Mouse (Mus musculus) thymus, adult 2 months (tissue): ENCODE measurements at regions not wholly inside any gene's neighbourhood (a gene's known extent, or its start where the extent isn't known, plus 50 kb on each side); places are given as distances from the start of the nearest gene placed in this dataset.

Experiments
- DNase-seq: peaks from one replicate; pipeline ENCODE4 v3.0.0; 2021
- H3K27ac ChIP-seq: fragments of 200-500 bp; 2 replicates; pipeline ENCODE4 v1.5.1; 2012; ENCODE audit warnings: low read length, control low read depth; ENCODE audit not compliant: control insufficient read depth, insufficient read depth
- H3K27me3 ChIP-seq: fragments of 200-500 bp; 2 replicates; pipeline ENCODE4 v1.6.1; 2012; ENCODE audit warnings: mild to moderate bottlenecking, low read length, moderate library complexity, mixed read lengths; ENCODE audit not compliant: control insufficient read depth, insufficient read depth
- H3K36me3 ChIP-seq: fragments of 200-500 bp; 2 replicates; pipeline ENCODE4 v1.6.1; 2012; ENCODE audit warnings: mild to moderate bottlenecking, low read length, moderate library complexity; ENCODE audit not compliant: control insufficient read depth, insufficient read depth
- H3K4me1 ChIP-seq: fragments of 200-500 bp; replicated peaks from 2 replicates; pipeline ENCODE4 v1.6.1; 2012; ENCODE audit warnings: low read length; ENCODE audit not compliant: control insufficient read depth, insufficient read depth
- H3K4me3 ChIP-seq: fragments of 200-500 bp; 2 replicates; pipeline ENCODE4 v1.5.1; 2012; ENCODE audit warnings: mild to moderate bottlenecking, low read length, control low read depth, moderate library complexity; ENCODE audit not compliant: control insufficient read depth, insufficient read depth
- CTCF ChIP-seq: fragments of 200-500 bp; IDR thresholded peaks from 2 replicates; pipeline ENCODE4 v1.5.1; 2012; ENCODE audit warnings: mild to moderate bottlenecking, control low read depth, low read length, moderate library complexity, borderline replicate concordance; ENCODE audit not compliant: control insufficient read depth, poor library complexity, insufficient read depth; ENCODE audit errors: extremely low read depth
- POLR2A ChIP-seq: fragments of 200-500 bp; IDR thresholded peaks from 2 replicates; pipeline ENCODE4 v1.6.1; 2012; ENCODE audit warnings: mild to moderate bottlenecking, low read length, control low read depth, moderate library complexity; ENCODE audit not compliant: control insufficient read depth, poor library complexity, insufficient read depth; ENCODE audit errors: extremely low read depth
- WGBS: fragments of 180-500 bp; shearing (Covaris S2); methylation state at CpG from one replicate; pipeline ENCODE4 v1.1.7; 2018; 5-methylcytosine and 5-hydroxymethylcytosine counted together

GRCm38 (mm10) chr14:48342944-48343343, 103.0 kb upstream of the Tmem260 start:
- H3K27ac ChIP-seq, result no peak overlapping the region
- H3K36me3 ChIP-seq, result no peaks in the 10 kb centered on the region

GRCm38 (mm10) chr14:48345956-48346355, 100.0 kb upstream of the Tmem260 start:
- H3K27me3 ChIP-seq, result no peaks in the 10 kb centered on the region
- 94% methylated on average over 7 of the region's 7 CpGs for WGBS
- no peak for DNase-seq
- H3K27ac ChIP-seq, result no peak overlapping the region
- TF ChIP-seq POLR2A, result no peak
- no peak for TF ChIP-seq CTCF
- H3K4me1 ChIP-seq, result no peaks in the 10 kb centered on the region
- no peak overlapping the region for H3K4me3 ChIP-seq
- H3K36me3 ChIP-seq, result no peaks in the 10 kb centered on the region

More at GRCm38 (mm10) chr14:48342944-48343343, 103.0 kb upstream of the Tmem260 start:
- DNase-seq, result no peak
- TF ChIP-seq POLR2A (no peak), CTCF (no peak)
- H3K4me1 ChIP-seq, result no peaks in the 10 kb centered on the region
- H3K27me3 ChIP-seq, result no peaks in the 10 kb centered on the region
- 92% methylated on average over 7 of the region's 7 CpGs for WGBS
- no peak overlapping the region for H3K4me3 ChIP-seq

- Histone ChIP-seq H3K27ac (no peak overlapping the region), H3K36me3 (no peaks in the 10 kb centered on the region), H3K4me3 (no peak overlapping the region), H3K4me1 (no peaks in the 10 kb centered on the region), H3K27me3 (no peaks in the 10 kb centered on the region)
- no peak for TF ChIP-seq CTCF
- no peak for TF ChIP-seq POLR2A
- 96% methylated on average over 9 of the region's 9 CpGs for whole genome bisulfite sequencing
- no peak for DNase-seq
Measured at GRCm38 (mm10) chr14:48349392-48350044, 96.4 kb upstream of the Tmem260 start.

DNA sequence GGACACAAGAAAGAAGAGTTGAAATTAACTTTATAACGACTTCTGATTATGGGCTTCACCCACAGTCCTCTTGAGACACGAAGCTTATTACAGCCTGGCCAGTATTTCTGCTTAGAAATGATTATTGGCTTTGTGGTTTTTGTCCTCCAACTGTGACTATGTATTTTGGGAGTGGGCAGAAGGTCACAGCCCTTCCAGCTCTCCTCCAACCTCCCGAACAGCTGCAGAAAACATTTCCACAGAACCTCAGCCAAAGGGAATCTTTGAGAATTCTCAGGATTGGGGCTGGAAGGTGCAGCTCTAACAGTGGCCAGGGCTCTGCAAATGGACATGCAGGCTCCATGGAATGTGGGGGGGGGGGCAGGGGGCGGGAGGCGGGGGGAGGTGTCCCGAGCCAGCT, 94.3 kb upstream of the Tmem260 start:
- DNase-seq, result no peak
- Histone ChIP-seq H3K36me3 (no peaks in the 10 kb centered on the region), H3K4me1 (no peaks in the 10 kb centered on the region), H3K27me3 (no peaks in the 10 kb centered on the region), H3K4me3 (no peak overlapping the region), H3K27ac (no peak overlapping the region)
- TF ChIP-seq POLR2A, result no peak
- TF ChIP-seq CTCF, result no peak
- 94% methylated on average over 6 of the region's 6 CpGs for WGBS

- no peaks in the 10 kb centered on the region for H3K4me1 ChIP-seq
- H3K4me3 ChIP-seq, result no peak overlapping the region
- H3K27ac ChIP-seq, result no peak overlapping the region
- no peaks in the 10 kb centered on the region for H3K36me3 ChIP-seq
- no peak for DNase-seq
- TF ChIP-seq CTCF, result no peak
- no peak for TF ChIP-seq POLR2A
- no peaks in the 10 kb centered on the region for H3K27me3 ChIP-seq
Measured at GRCm38 (mm10) chr14:48352825-48353224, 93.1 kb upstream of the Tmem260 start.

GRCm38 (mm10) chr14:48354176-48354575, 91.7 kb upstream of the Tmem260 start:
- Histone ChIP-seq H3K27ac (no peak overlapping the region), H3K36me3 (no peaks in the 10 kb centered on the region), H3K4me1 (no peaks in the 10 kb centered on the region), H3K4me3 (no peak overlapping the region), H3K27me3 (no peaks in the 10 kb centered on the region)
- no peak for DNase-seq
- TF ChIP-seq CTCF (no peak), POLR2A (no peak)
- 62% methylated on average over 1 of the region's 1 CpGs for WGBS

- H3K4me3 ChIP-seq, result no peak overlapping the region
- no peak overlapping the region for H3K27ac ChIP-seq
- H3K27me3 ChIP-seq, result no peaks in the 10 kb centered on the region
- no peak for TF ChIP-seq CTCF
- no peak for TF ChIP-seq POLR2A
- WGBS, result 93% methylated on average over 8 of the region's 8 CpGs
- no peak for DNase-seq
- H3K4me1 ChIP-seq, result no peaks in the 10 kb centered on the region
- no peaks in the 10 kb centered on the region for H3K36me3 ChIP-seq
Measured at GRCm38 (mm10) chr14:48357441-48357840, 88.5 kb upstream of the Tmem260 start.
